8 mouse cellular contexts compared by ENCODE assay signal in genomic region chr13:81658053-81658752, GRCm38 (mm10). TPM values are rescaled to one million over a fixed set of nuclear protein-coding genes. Genes with fewer than 3 reads are reported as not detected.
DNase-seq lines count a peak whose midpoint lies in the region; ATAC-seq lines count a peak whose summit lies in the region.

No protein-coding gene starts in this region.

- 16% methylated on average over 21 of the region's 21 CpGs for WGBS in limb, embryonic 11.5 days
- WGBS in neural tube, embryonic 14.5 days = 10% methylated on average over 21 of the region's 21 CpGs

- H3K27ac ChIP-seq in limb, embryonic 11.5 days (replicated peaks; ENCODE audit: low read depth, low read length) = no peak overlapping the region
- peak overlapping the region; percentile 90 for H3K27ac ChIP-seq in neural tube, embryonic 14.5 days (ENCODE audit: low read depth, low read length)

- ATAC-seq in erythroblast, adult 5-6 weeks (replicated peaks; ENCODE audit: low FRiP score, poor library complexity, severe bottlenecking) = no peak; the same call in 1 of the 2 replicates
- peak; percentile 2; the same call in 1 of the 2 replicates for ATAC-seq in erythroid progenitor cell, adult 5-6 weeks (replicated peaks; ENCODE audit: low FRiP score, poor library complexity, severe bottlenecking)
- no peak; the same call in 1 of the 2 replicates for ATAC-seq in limb, embryonic 11.5 days (ENCODE audit: insufficient number of reproducible peaks, low FRiP score, low TSS enrichment, low read depth)
- peak; percentile 5 for ATAC-seq in neural tube, embryonic 14.5 days (ENCODE audit: low read depth)

- peak overlapping the region; percentile 92 for H3K4me3 ChIP-seq in erythroblast, embryonic 14.5 days (replicated peaks)
- peak overlapping the region; percentile 60 for H3K4me3 ChIP-seq in limb, embryonic 11.5 days (ENCODE audit: low read depth, low read length)
- peak overlapping the region; percentile 84 for H3K4me3 ChIP-seq in neural tube, embryonic 14.5 days (ENCODE audit: low read depth, low read length)

- peaks cover 3% of the 10 kb centered on the region for H3K9me3 ChIP-seq in erythroblast, embryonic 14.5 days (ENCODE audit: control insufficient read depth, low read length)
- H3K9me3 ChIP-seq in limb, embryonic 11.5 days (ENCODE audit: control insufficient read depth, low read length) = no peaks in the 10 kb centered on the region
- no peaks in the 10 kb centered on the region for H3K9me3 ChIP-seq in neural tube, embryonic 14.5 days (ENCODE audit: control insufficient read depth, low read length)

- peaks cover 61% of the 10 kb centered on the region for H3K4me1 ChIP-seq in erythroblast, embryonic 14.5 days (ENCODE audit: control insufficient read depth)
- peaks cover 5% of the 10 kb centered on the region for H3K4me1 ChIP-seq in limb, embryonic 11.5 days (ENCODE audit: control insufficient read depth, insufficient read depth, low read length)
- H3K4me1 ChIP-seq in neural tube, embryonic 14.5 days (ENCODE audit: control insufficient read depth, insufficient read depth, low read length) = peaks cover 8% of the 10 kb centered on the region; the same call in 1 of the 2 replicates

- peak; percentile 51 for DNase-seq in 3T3-L1 (ENCODE audit: low read depth, low spot score)
- no peak for DNase-seq in limb, embryonic 11.5 days (ENCODE audit: low spot score)
- no peak for DNase-seq in frontal cortex, postnatal 25 days (ENCODE audit: low spot score in 2 of 2)
- no peak for DNase-seq in spleen, postnatal 36 days (ENCODE audit: low spot score in 2 of 2)

- no peaks in the 10 kb centered on the region for H3K27me3 ChIP-seq in erythroblast, embryonic 14.5 days (ENCODE audit: control insufficient read depth)
- H3K27me3 ChIP-seq in limb, embryonic 11.5 days (ENCODE audit: control insufficient read depth, insufficient read depth, low read length) = no peaks in the 10 kb centered on the region
- no peaks in the 10 kb centered on the region for H3K27me3 ChIP-seq in neural tube, embryonic 14.5 days (ENCODE audit: control insufficient read depth, insufficient read depth, low read length)

- peaks cover 30% of the 10 kb centered on the region for H3K36me3 ChIP-seq in erythroblast, embryonic 14.5 days (ENCODE audit: control insufficient read depth)
- H3K36me3 ChIP-seq in limb, embryonic 11.5 days (ENCODE audit: control insufficient read depth, insufficient read depth, low read length) = no peaks in the 10 kb centered on the region
- H3K36me3 ChIP-seq in neural tube, embryonic 14.5 days (ENCODE audit: control insufficient read depth, insufficient read depth, low read length) = no peaks in the 10 kb centered on the region

- peak overlapping the region; percentile 63 for H3K9ac ChIP-seq in limb, embryonic 11.5 days (ENCODE audit: low read length)
- H3K9ac ChIP-seq in neural tube, embryonic 14.5 days (replicated peaks; ENCODE audit: low read depth, low read length) = peak overlapping the region; percentile 80

- H3K4me2 ChIP-seq in limb, embryonic 11.5 days (ENCODE audit: low read depth, severe bottlenecking) = peak overlapping the region; percentile 47
- H3K4me2 ChIP-seq in neural tube, embryonic 14.5 days (ENCODE audit: low read depth, low read length) = peak overlapping the region; percentile 64

RNA-seq across cellular contexts. Expression of gene Lysmd3, which starts 0.7 kb away (rescaled TPM):
- 0.17 and 0.46 TPM in 2 replicates for polyA plus RNA-seq in erythroblast, embryonic 14.5 days (2012)
- total RNA-seq in erythroblast, adult 5-6 weeks (2015; ENCODE audit: low replicate concordance) = 16.5 and 30.1 TPM in 2 replicates
- total RNA-seq in erythroblast, adult 5-6 weeks (2017; ENCODE audit: low replicate concordance) = 34.4 and 47.8 TPM in 2 replicates
- total RNA-seq in erythroid progenitor cell, adult 5-6 weeks (2015; ENCODE audit: low replicate concordance) = 28.1 and 59.9 TPM in 2 replicates
- 42.2 and 44.3 TPM in 2 replicates for total RNA-seq in erythroid progenitor cell, adult 5-6 weeks (2017; ENCODE audit: low replicate concordance)
- polyA plus RNA-seq in limb, embryonic 11.5 days (2014; fragmentation: Nextera tagmentation; extraction: Ambion mirVana) = 23.5 and 27.7 TPM in 2 replicates
- 23.5 and 26.6 TPM in 2 replicates for polyA plus RNA-seq in neural tube, embryonic 14.5 days (2014; fragmentation: Nextera tagmentation; extraction: Ambion mirVana)

RNA-seq across cellular contexts. Expression of gene Adgrv1, which starts 25.2 kb away (rescaled TPM):
- under 0.01 TPM in 1 of 2 replicates, not detected in the other for polyA plus RNA-seq in erythroblast, embryonic 14.5 days (2012)
- total RNA-seq in erythroblast, adult 5-6 weeks (2015; ENCODE audit: low replicate concordance) = not detected in 2 replicates
- total RNA-seq in erythroblast, adult 5-6 weeks (2017; ENCODE audit: low replicate concordance) = 1.0 TPM in 1 of 2 replicates, not detected in the other
- not detected in 2 replicates for total RNA-seq in erythroid progenitor cell, adult 5-6 weeks (2015; ENCODE audit: low replicate concordance)
- not detected in 2 replicates for total RNA-seq in erythroid progenitor cell, adult 5-6 weeks (2017; ENCODE audit: low replicate concordance)
- polyA plus RNA-seq in limb, embryonic 11.5 days (2014; fragmentation: Nextera tagmentation; extraction: Ambion mirVana) = 0.96 and 1.7 TPM in 2 replicates
- 10.3 and 13.5 TPM in 2 replicates for polyA plus RNA-seq in neural tube, embryonic 14.5 days (2014; fragmentation: Nextera tagmentation; extraction: Ambion mirVana)

RNA-seq across cellular contexts. Expression of gene Polr3g, which starts 52.6 kb away (rescaled TPM):
- polyA plus RNA-seq in erythroblast, embryonic 14.5 days (2012) = 0.05 and 0.09 TPM in 2 replicates
- 4.0 and 14.4 TPM in 2 replicates for total RNA-seq in erythroblast, adult 5-6 weeks (2015; ENCODE audit: low replicate concordance)
- total RNA-seq in erythroblast, adult 5-6 weeks (2017; ENCODE audit: low replicate concordance) = 4.4 and 6.4 TPM in 2 replicates
- total RNA-seq in erythroid progenitor cell, adult 5-6 weeks (2015; ENCODE audit: low replicate concordance) = 3.4 and 10.8 TPM in 2 replicates
- total RNA-seq in erythroid progenitor cell, adult 5-6 weeks (2017; ENCODE audit: low replicate concordance) = 1.4 and 1.9 TPM in 2 replicates
- 16.1 and 16.5 TPM in 2 replicates for polyA plus RNA-seq in limb, embryonic 11.5 days (2014; fragmentation: Nextera tagmentation; extraction: Ambion mirVana)
- polyA plus RNA-seq in neural tube, embryonic 14.5 days (2014; fragmentation: Nextera tagmentation; extraction: Ambion mirVana) = 3.3 and 5.3 TPM in 2 replicates

RNA-seq across cellular contexts. Expression of gene Mblac2, which starts 52.9 kb away (rescaled TPM):
- 0.01 TPM in 1 of 2 replicates, not detected in the other for polyA plus RNA-seq in erythroblast, embryonic 14.5 days (2012)
- total RNA-seq in erythroblast, adult 5-6 weeks (2015; ENCODE audit: low replicate concordance) = 0.19 and 2.5 TPM in 2 replicates
- 1.1 and 1.7 TPM in 2 replicates for total RNA-seq in erythroblast, adult 5-6 weeks (2017; ENCODE audit: low replicate concordance)
- 2.1 TPM in 1 of 2 replicates, not detected in the other for total RNA-seq in erythroid progenitor cell, adult 5-6 weeks (2015; ENCODE audit: low replicate concordance)
- not detected in 2 replicates for total RNA-seq in erythroid progenitor cell, adult 5-6 weeks (2017; ENCODE audit: low replicate concordance)
- 3.4 and 4.7 TPM in 2 replicates for polyA plus RNA-seq in limb, embryonic 11.5 days (2014; fragmentation: Nextera tagmentation; extraction: Ambion mirVana)
- 49.9 and 58.0 TPM in 2 replicates for polyA plus RNA-seq in neural tube, embryonic 14.5 days (2014; fragmentation: Nextera tagmentation; extraction: Ambion mirVana)

Comparison
In these comparisons a context has a peak if more than half of its experiments do, and no peak if none do; other contexts are left out.
1. ATAC-seq: peak in erythroid progenitor cell, adult 5-6 weeks (single experiment) and neural tube, embryonic 14.5 days (single experiment); none in erythroblast, adult 5-6 weeks (single experiment) and limb, embryonic 11.5 days (single experiment).
2. RNA of gene Lysmd3, which starts 0.7 kb away (polyA plus RNA-seq): 23.5 to 27.7 TPM in limb, embryonic 11.5 days and 23.5 to 26.6 TPM in neural tube, embryonic 14.5 days; 0.17 to 0.46 TPM in erythroblast, embryonic 14.5 days; every median in the first group is over 10 times any median in the second.
3. Peak in every context shown above with its lines, with median percentiles within 50 percentile points of each other: H3K4me3 ChIP-seq.